Mouse (Mus musculus): ENCODE measurements at regions not wholly inside any gene's neighbourhood (a gene's known extent, or its start where the extent isn't known, plus 50 kb on each side); places are given as distances from the start of the nearest gene placed in this dataset.

GRCm38 (mm10) chr14:76619038-76619409 lies 62.3 kb upstream of the Serp2 start:
- TF ChIP-seq CTCF (conservative IDR thresholded peaks at IDR 0.05), result no peak
- Histone ChIP-seq H3K27ac (no peak overlapping the region), H3K4me3 (no peak overlapping the region)
- no peak for DNase-seq (ENCODE audit: low spot score in 2 of 2)

GRCm38 (mm10) chr14:76618331-76619037 lies 61.8 kb upstream of the Serp2 start:
- DNase-seq (ENCODE audit: low spot score in 2 of 2), result no peak
- no peak for TF ChIP-seq CTCF (conservative IDR thresholded peaks at IDR 0.05)
- Histone ChIP-seq H3K4me3 (no peak overlapping the region), H3K27ac (no peak overlapping the region; the same call in 1 of the 2 replicates)

- TF ChIP-seq CTCF (conservative IDR thresholded peaks at IDR 0.05), result no peak
- H3K27ac ChIP-seq, result no peak overlapping the region; the same call in 1 of the 2 replicates
- H3K4me3 ChIP-seq, result no peak overlapping the region
- no peak for DNase-seq (ENCODE audit: low spot score in 2 of 2)
Observed at GRCm38 (mm10) chr14:76617889-76618288, 61.2 kb upstream of the Serp2 start.

- Histone ChIP-seq H3K4me3 (no peak overlapping the region), H3K27ac (no peak overlapping the region)
- TF ChIP-seq CTCF (conservative IDR thresholded peaks at IDR 0.05), result no peak
- DNase-seq (ENCODE audit: low spot score in 2 of 2), result peak in 1 of 2 experiments; percentile 60
Observed at GRCm38 (mm10) chr14:76617447-76617846, 60.8 kb upstream of the Serp2 start.

- DNase-seq (ENCODE audit: low spot score in 2 of 2), result no peak
- no peak overlapping the region for H3K27ac ChIP-seq
- H3K4me3 ChIP-seq, result no peak overlapping the region
- no peak for TF ChIP-seq CTCF (conservative IDR thresholded peaks at IDR 0.05)
Observed at GRCm38 (mm10) chr14:76616367-76616683, 59.6 kb upstream of the Serp2 start.

GRCm38 (mm10) chr14:76615603-76616366 lies 59.1 kb upstream of the Serp2 start:
- TF ChIP-seq CTCF (conservative IDR thresholded peaks at IDR 0.05), result no peak
- no peak overlapping the region for H3K27ac ChIP-seq
- no peak overlapping the region for H3K4me3 ChIP-seq
- DNase-seq (ENCODE audit: low spot score in 2 of 2), result no peak

- Histone ChIP-seq H3K27ac (no peak overlapping the region), H3K4me3 (no peak overlapping the region)
- no peak for TF ChIP-seq CTCF (conservative IDR thresholded peaks at IDR 0.05)
- DNase-seq (ENCODE audit: low spot score in 2 of 2), result no peak
Observed at GRCm38 (mm10) chr14:76615182-76615581, 58.5 kb upstream of the Serp2 start.

GRCm38 (mm10) chr14:76614682-76615081 lies 58.0 kb upstream of the Serp2 start:
- no peak for TF ChIP-seq CTCF (conservative IDR thresholded peaks at IDR 0.05)
- Histone ChIP-seq H3K4me3 (no peak overlapping the region), H3K27ac (no peak overlapping the region)
- DNase-seq (ENCODE audit: low spot score in 2 of 2), result no peak

GRCm38 (mm10) chr14:76613604-76614003 lies 56.9 kb upstream of the Serp2 start:
- Histone ChIP-seq H3K4me3 (no peak overlapping the region), H3K27ac (no peak overlapping the region)
- no peak for TF ChIP-seq CTCF (conservative IDR thresholded peaks at IDR 0.05)
- DNase-seq (ENCODE audit: low spot score in 2 of 2), result no peak

GRCm38 (mm10) chr14:76610429-76611378 lies 54.0 kb upstream of the Serp2 start:
- Histone ChIP-seq H3K4me3 (no peak overlapping the region), H3K27ac (peak overlapping the region; percentile 70)
- no peak for TF ChIP-seq CTCF (conservative IDR thresholded peaks at IDR 0.05)
- peak; percentile 71 to 81 for DNase-seq (ENCODE audit: low spot score in 2 of 2)

Measured in layer of hippocampus, adult 2 months (tissue).